Mouse (Mus musculus) adrenal gland, postnatal 25 days (tissue): ENCODE data around the gene Cep89. TPM values are rescaled to one million over a fixed set of nuclear protein-coding genes. Genes with fewer than 3 reads are reported as not detected.

Experiments used
- DNase-seq: peaks from one replicate; pipeline ENCODE4 v3.0.0; 2021; ENCODE audit warnings: mixed read lengths
- total RNA-seq: library from RNA; stranded (reverse); gene quantifications from 2 replicates; pipeline ENCODE4 v1.2.3, GENCODE M21; 2021

Gene Cep89
- total RNA-seq, 1 experiment from 2014 or later: 20.0 TPM

- no peak for DNase-seq
Measured at GRCm38 (mm10) chr7:35485126-35485525, 88.3 kb downstream of the Cep89 start.

DNA sequence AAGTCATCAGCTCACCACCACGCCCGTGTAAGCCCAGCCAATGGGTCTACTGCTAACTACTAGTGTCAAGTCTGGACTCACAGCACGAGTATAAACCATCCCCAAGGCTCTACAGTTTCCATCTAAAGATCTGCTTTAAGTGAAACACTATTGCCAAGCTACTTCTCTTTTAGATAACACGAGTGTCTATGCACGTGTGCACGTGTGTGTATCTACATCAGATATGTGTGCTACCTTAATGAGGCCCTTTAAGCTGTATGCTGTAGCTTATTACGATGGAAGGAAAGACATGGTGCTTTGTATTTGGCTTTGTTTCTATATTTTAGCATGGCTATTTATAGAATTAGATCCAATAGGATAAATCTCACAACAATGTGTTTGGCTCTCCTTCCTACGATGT, 89.7 kb downstream of the Cep89 start:
- DNase-seq: no peak

Other genes with a start within 250 kb of the Cep89 start
- gene Slc7a10, start 210.7 kb upstream of the Cep89 start, total RNA-seq: 2.8 and 3.0 TPM in 2 replicates
- 15.7 and 20.2 TPM in 2 replicates for gene Lrp3, start 181.5 kb upstream of the Cep89 start, total RNA-seq
- gene Gpatch1, start 78.6 kb upstream of the Cep89 start, total RNA-seq: 14.8 and 21.9 TPM in 2 replicates
- gene Rhpn2, start 62.9 kb upstream of the Cep89 start, total RNA-seq: 1.7 and 2.8 TPM in 2 replicates
- 8.6 and 11.9 TPM in 2 replicates for gene Faap24, start 199 bp upstream of the Cep89 start, total RNA-seq
- gene Slc7a9, start 51.8 kb downstream of the Cep89 start, total RNA-seq: not detected in 2 replicates
- gene Tdrd12, start 140.7 kb downstream of the Cep89 start, total RNA-seq: 0.15 TPM in 1 of 2 replicates, not detected in the other
- 54.7 and 63.0 TPM in 2 replicates for gene Nudt19, start 159.3 kb downstream of the Cep89 start, total RNA-seq
- 0.39 and 0.76 TPM in 2 replicates for gene Rgs9bp, start 188.5 kb downstream of the Cep89 start, total RNA-seq
- gene Ankrd27, start 189.2 kb downstream of the Cep89 start, total RNA-seq: 27.9 and 33.3 TPM in 2 replicates